Mouse (Mus musculus) hindbrain, embryonic 14.5 days (tissue): ENCODE data around the gene Pcid2. TPM values are rescaled to one million over a fixed set of nuclear protein-coding genes. Genes with fewer than 3 reads are reported as not detected.

Source experiments
- ATAC-seq: fragments of 200-750 bp; cut with Nextera tagmentation; 2 replicates; pipeline ENCODE4 v1.8.0; 2017; ENCODE audit warnings: moderate number of reproducible peaks, mild to moderate bottlenecking, moderate TSS enrichment, moderate library complexity; ENCODE audit not compliant: low FRiP score
- DNase-seq: peaks from one replicate; pipeline ENCODE4 v3.0.0-alpha.2; 2015; ENCODE audit warnings: low spot score
- H3K27ac ChIP-seq: fragments of 300-500 bp; sonication (generic); 2 replicates; pipeline ENCODE4 v1.5.1; 2014; ENCODE audit warnings: mild to moderate bottlenecking, moderate library complexity
- H3K27me3 ChIP-seq: fragments of 300-500 bp; sonication (generic); 2 replicates; pipeline ENCODE4 v1.6.1; 2014; ENCODE audit warnings: mild to moderate bottlenecking, low read length, mixed read lengths; ENCODE audit not compliant: control insufficient read depth, insufficient read depth
- H3K36me3 ChIP-seq: fragments of 300-500 bp; sonication (generic); replicated peaks from 2 replicates; pipeline ENCODE4 v1.6.1; 2014; ENCODE audit not compliant: control insufficient read depth, insufficient read depth
- H3K4me1 ChIP-seq: fragments of 300-500 bp; sonication (generic); replicated peaks from 2 replicates; pipeline ENCODE4 v1.6.1; 2014; ENCODE audit warnings: antibody characterized with exemption, low read length, mixed read lengths; ENCODE audit not compliant: control insufficient read depth, insufficient read depth
- H3K4me2 ChIP-seq: fragments of 300-500 bp; sonication (generic); replicated peaks from 2 replicates; pipeline ENCODE4 v1.6.1; 2014; ENCODE audit warnings: mild to moderate bottlenecking, moderate library complexity
- H3K4me3 ChIP-seq: fragments of 300-500 bp; sonication (generic); replicated peaks from 2 replicates; pipeline ENCODE4 v1.5.1; 2014; ENCODE audit warnings: mild to moderate bottlenecking, low read length
- H3K9ac ChIP-seq: fragments of 300-500 bp; sonication (generic); 2 replicates; pipeline ENCODE4 v1.6.1; 2014
- H3K9me3 ChIP-seq: fragments of 300-500 bp; sonication (generic); 2 replicates; pipeline ENCODE4 v1.6.1; 2016; ENCODE audit warnings: low read length; ENCODE audit not compliant: control insufficient read depth
- WGBS: fragments of 180-500 bp; shearing (Covaris S2); extraction: QIAGEN DNeasy Blood & Tissue Kit; methylation state at CpG from one replicate; pipeline ENCODE4 v1.1.7; 2014; 5-methylcytosine and 5-hydroxymethylcytosine counted together
- polyA plus RNA-seq: library from polyadenylated mRNA; unstranded; fragments of >200 nt; fragmentation: Nextera tagmentation; extraction: Ambion mirVana; gene quantifications from 2 replicates; pipeline ENCODE4 v1.2.1, GENCODE M21; 2014

The Pcid2 gene
- polyA plus RNA-seq, 1 experiment from 2014 or later = 32.9 TPM

DNA sequence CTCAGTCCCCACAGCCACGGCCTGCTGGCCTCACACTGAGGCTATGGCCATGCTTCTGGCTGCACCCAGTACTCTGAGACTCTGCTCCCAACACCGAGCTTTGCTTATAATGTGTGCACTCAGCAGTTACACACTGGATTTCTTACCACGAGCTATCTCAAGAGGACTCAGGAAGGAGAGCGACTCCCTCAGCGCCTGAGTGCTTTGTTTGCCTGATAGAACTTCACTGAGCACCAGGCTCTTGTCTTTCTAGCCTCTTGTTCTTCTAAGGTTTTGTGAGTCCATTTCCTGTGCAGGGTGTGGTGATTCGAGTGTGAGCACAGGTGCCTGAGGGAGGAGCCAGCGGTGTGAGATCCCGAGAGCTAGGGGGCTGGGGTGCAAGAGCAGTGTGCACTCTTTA, 19.6 kb upstream of the Pcid2 start:
- ATAC-seq (no peak), DNase-seq (no peak)
- Histone ChIP-seq H3K27me3 (no peaks in the 10 kb centered on the region), H3K9me3 (no peaks in the 10 kb centered on the region), H3K4me1 (no peaks in the 10 kb centered on the region), H3K9ac (no peak overlapping the region), H3K27ac (no peak overlapping the region), H3K36me3 (peaks cover 88% of the 10 kb centered on the region), H3K4me2 (no peak overlapping the region), H3K4me3 (no peak overlapping the region)
- WGBS = 94% methylated on average over 8 of the region's 8 CpGs

DNA sequence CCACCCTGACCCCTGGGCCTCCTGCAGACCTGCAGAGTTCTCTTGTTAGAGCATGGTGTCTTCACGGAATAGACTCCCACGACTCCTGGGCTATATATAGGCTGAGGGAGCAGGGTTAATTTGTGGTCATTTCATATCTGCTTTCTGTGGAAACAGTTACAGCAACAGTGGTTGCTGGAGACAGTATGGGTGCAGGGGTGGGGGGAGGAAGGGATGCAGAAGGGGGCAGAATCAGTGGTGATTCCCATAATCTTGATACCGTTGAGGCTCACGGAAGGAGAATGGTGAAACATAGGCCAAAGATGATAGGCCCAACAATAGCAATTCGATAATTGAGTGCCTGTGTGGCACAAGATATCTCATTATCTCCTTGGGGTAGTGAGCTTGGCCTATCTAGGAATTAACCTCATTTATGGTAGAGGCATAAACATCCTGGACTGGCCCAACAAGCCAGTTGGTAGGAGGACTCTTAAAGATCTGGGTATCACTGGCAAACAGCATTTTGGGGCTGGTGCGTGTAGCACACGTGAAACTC, 17.7 kb upstream of the Pcid2 start:
- no peak overlapping the region for H3K9ac ChIP-seq
- no peak for DNase-seq
- no peaks in the 10 kb centered on the region for H3K9me3 ChIP-seq
- H3K4me2 ChIP-seq = no peak overlapping the region
- WGBS = 97% methylated on average over 7 of the region's 7 CpGs
- H3K27ac ChIP-seq = no peak overlapping the region
- no peak for ATAC-seq
- H3K4me3 ChIP-seq = no peak overlapping the region
- H3K27me3 ChIP-seq = no peaks in the 10 kb centered on the region
- no peaks in the 10 kb centered on the region for H3K4me1 ChIP-seq
- H3K36me3 ChIP-seq = peaks cover 80% of the 10 kb centered on the region

DNA sequence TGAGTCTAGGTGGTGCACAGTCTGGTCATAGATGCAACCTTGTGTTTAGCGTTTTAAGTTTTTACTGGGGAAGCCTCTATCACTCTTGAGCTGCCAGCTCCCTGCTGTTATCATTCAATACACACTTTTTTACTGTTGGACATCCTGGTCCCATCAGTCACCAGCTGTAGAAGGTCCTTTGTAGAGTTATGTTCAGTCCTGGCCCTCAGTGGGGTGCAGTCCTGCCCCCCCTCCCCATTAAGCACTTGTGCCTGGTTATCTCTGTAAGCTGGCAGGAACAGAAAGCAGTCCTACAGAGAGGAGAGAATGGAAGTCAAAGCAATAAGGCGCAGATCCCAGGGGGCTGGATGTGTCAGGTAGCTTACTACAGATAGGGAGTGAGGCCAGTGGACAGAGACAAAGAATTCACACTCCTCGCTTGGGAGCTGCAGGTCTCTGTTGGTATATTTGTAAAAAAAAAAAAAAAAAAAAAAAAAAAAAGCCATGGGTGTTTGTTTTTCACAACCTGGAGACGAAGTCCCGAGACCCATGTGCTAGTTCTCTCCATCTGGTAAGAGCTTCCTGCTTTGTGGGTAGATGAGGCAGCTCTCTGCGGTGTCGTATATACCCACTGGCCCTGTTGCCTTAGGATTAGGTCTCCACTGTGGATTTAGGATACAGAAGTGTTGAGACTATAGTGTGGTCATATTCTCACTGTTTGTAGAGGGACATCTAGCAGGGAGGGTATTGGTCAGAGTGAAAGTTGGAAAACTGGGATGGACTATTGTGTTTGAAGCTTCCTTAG, 15.8 kb upstream of the Pcid2 start:
- H3K36me3 ChIP-seq = peaks cover 68% of the 10 kb centered on the region
- no peak for ATAC-seq
- no peaks in the 10 kb centered on the region for H3K27me3 ChIP-seq
- no peak overlapping the region for H3K9ac ChIP-seq
- no peak overlapping the region for H3K27ac ChIP-seq
- no peak overlapping the region for H3K4me2 ChIP-seq
- no peak overlapping the region for H3K4me3 ChIP-seq
- DNase-seq = no peak
- no peaks in the 10 kb centered on the region for H3K4me1 ChIP-seq
- no peaks in the 10 kb centered on the region for H3K9me3 ChIP-seq
- WGBS = 81% methylated on average over 7 of the region's 7 CpGs

DNA sequence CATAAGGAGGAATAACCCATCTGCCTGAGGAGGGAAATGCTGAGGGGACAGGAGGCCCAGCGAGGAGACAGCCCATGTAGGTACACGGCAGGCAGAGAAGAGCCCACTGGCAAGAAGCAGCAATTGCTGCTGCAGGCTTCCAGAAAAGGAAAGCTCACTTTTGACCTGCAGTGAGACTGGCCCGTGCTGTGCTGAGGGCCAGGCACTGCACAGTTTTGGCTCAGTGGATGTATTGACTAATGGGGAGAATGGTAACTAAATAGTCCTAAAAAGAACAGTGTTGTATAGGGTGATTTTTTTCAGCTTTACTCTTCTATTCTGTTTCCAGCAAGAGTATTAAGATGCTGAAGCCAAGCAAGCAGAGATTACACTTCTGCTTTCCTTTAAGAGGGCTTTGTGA, 13.3 kb upstream of the Pcid2 start:
- Histone ChIP-seq H3K4me1 (no peaks in the 10 kb centered on the region), H3K36me3 (peaks cover 52% of the 10 kb centered on the region), H3K9me3 (no peaks in the 10 kb centered on the region), H3K9ac (no peak overlapping the region), H3K4me2 (no peak overlapping the region), H3K4me3 (no peak overlapping the region), H3K27me3 (no peaks in the 10 kb centered on the region), H3K27ac (no peak overlapping the region)
- 92% methylated on average over 3 of the region's 3 CpGs for WGBS
- ATAC-seq = no peak
- no peak for DNase-seq

DNA sequence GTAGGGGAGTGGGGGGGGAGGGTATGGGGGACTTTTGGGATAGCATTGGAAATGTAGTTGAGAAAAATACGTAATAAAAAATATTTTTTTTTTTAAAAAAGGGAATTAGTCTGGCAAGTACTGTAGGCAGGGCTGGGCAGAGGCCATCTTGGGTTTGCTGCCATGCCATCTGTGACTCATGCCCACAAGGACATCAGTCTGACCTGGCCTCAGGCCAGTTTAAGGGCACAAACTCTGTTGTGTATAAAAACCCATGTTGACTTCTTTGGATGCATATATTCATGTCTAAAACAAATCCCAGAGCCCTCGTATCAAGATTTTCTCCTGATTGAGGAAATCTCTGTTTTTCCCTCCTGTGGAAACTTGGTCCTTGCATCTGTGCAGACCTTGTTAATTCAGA, 11.8 kb upstream of the Pcid2 start:
- ATAC-seq (no peak), DNase-seq (no peak)
- no peaks in the 10 kb centered on the region for H3K4me1 ChIP-seq
- no peak overlapping the region for H3K4me2 ChIP-seq
- H3K36me3 ChIP-seq = peaks cover 42% of the 10 kb centered on the region
- WGBS = 97% methylated on average over 2 of the region's 2 CpGs
- no peak overlapping the region for H3K9ac ChIP-seq
- H3K27me3 ChIP-seq = no peaks in the 10 kb centered on the region
- H3K4me3 ChIP-seq = no peak overlapping the region
- H3K27ac ChIP-seq = no peak overlapping the region
- no peaks in the 10 kb centered on the region for H3K9me3 ChIP-seq

DNA sequence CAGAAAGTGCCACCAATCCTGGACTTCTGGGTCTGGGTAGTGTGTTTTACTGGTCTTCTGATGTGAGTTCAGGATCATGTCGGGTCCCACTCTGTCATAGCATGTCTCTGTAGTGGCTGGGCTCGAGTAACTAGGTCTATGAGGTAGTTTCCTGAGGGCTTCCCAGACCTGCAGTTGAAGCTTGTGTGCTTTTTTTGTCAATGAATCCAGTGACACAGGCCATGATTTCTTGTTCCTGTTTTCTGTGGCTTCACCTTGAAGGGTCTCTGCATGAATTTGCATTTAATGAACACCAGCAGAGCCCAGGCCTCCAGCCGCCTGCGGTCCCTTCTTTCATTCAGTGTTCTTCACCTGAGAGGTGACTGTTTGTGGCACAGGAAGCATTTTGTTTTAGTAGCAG, 8.0 kb upstream of the Pcid2 start:
- 0 out of 2 replicates have a peak, but pooled peaks cover 16% of the 10 kb centered on the region for H3K36me3 ChIP-seq
- WGBS = 89% methylated on average over 4 of the region's 4 CpGs
- H3K9ac ChIP-seq = no peak overlapping the region

DNA sequence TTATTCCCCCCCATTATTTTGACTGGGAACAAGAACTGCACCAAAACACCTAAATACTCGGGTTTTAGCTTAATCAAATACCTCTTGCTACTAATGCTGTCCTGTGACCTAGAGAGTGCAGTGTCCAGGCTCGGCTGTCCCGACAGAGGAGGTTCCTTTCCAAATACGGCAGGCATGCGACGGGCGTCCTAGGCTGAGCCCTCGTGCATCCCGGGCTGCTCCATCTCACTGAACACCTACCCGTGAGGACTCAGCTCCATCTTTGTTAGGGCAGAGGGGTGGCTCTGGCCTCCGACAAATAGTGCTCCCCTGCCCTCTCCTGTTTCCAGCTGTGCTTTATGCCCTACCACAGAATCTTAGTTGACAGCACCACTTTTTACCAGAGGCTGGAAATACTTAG, 6.7 kb upstream of the Pcid2 start:
- no peak overlapping the region for H3K27ac ChIP-seq
- no peak for DNase-seq
- peaks cover 12% of the 10 kb centered on the region; the same call in 1 of the 2 replicates for H3K4me1 ChIP-seq
- no peak overlapping the region for H3K4me2 ChIP-seq
- no peak overlapping the region for H3K9ac ChIP-seq
- WGBS = 92% methylated on average over 11 of the region's 11 CpGs
- no peaks in the 10 kb centered on the region for H3K27me3 ChIP-seq
- H3K9me3 ChIP-seq = no peaks in the 10 kb centered on the region
- ATAC-seq = no peak
- H3K36me3 ChIP-seq = peaks cover 19% of the 10 kb centered on the region; the same call in 1 of the 2 replicates
- no peak overlapping the region for H3K4me3 ChIP-seq

More for the DNA sequence above, 8.0 kb upstream of the Pcid2 start:
- 0 out of 2 replicates have a peak, but pooled peaks cover 2% of the 10 kb centered on the region for H3K4me1 ChIP-seq
- DNase-seq (no peak), ATAC-seq (no peak)
- H3K27me3 ChIP-seq = no peaks in the 10 kb centered on the region
- H3K4me3 ChIP-seq = no peak overlapping the region
- no peak overlapping the region for H3K27ac ChIP-seq
- no peaks in the 10 kb centered on the region for H3K9me3 ChIP-seq
- no peak overlapping the region for H3K4me2 ChIP-seq

DNA sequence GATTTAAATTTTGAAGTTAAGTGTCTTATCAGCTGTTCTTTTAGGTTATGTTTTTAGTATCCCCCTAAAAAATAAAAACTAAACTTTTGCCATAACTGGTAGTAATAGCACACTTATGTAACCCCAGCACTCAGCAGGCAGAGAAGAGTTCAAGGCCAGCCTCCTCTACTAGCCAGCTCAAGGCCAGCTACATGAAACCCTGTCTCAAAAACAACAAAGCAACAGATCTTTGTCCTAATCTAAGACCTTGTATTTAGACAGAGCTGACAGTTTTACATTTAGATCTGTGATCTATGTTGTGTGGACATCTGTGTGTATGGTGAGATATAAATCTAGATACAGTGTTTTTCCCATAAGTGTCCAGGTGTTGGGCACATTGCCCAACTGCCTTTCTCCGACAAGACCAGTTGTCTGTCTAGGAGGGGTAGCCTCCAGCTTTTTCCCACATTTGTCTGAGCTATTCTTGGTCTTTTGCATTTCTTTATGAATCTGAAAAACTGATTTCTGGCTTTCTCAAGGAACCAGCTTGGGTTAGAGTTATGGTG, 4.2 kb upstream of the Pcid2 start:
- H3K36me3 ChIP-seq = peaks cover 10% of the 10 kb centered on the region; the same call in 1 of the 2 replicates
- peaks cover 20% of the 10 kb centered on the region for H3K4me1 ChIP-seq
- ATAC-seq = no peak
- no peak overlapping the region for H3K27ac ChIP-seq
- no peaks in the 10 kb centered on the region for H3K27me3 ChIP-seq
- 67% methylated on average over 1 of the region's 1 CpGs for WGBS
- H3K9ac ChIP-seq = no peak overlapping the region
- H3K4me2 ChIP-seq = no peak overlapping the region
- no peak overlapping the region for H3K4me3 ChIP-seq
- no peaks in the 10 kb centered on the region for H3K9me3 ChIP-seq
- DNase-seq = no peak

DNA sequence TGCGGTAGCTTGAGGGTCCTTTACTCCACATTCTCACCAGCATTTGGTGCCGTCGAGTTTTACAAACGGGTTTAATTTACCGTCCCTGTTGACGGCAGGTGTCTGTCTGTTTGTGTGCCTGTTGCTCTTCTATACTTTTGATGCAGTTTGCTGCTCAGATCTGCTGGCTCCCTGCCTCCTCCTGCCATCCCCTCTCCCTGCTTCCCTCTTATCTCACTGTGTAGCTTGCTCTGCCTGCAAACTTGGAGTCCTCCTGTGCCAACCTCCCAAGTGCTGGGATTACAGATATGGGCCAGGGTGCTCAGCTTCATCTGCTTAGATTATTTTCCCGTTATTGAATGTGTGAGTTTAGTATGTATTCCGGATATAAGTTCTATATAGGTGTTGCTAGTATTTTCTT, 3.7 kb upstream of the Pcid2 start:
- Histone ChIP-seq H3K9ac (no peak overlapping the region), H3K4me2 (no peak overlapping the region), H3K36me3 (peaks cover 10% of the 10 kb centered on the region; the same call in 1 of the 2 replicates), H3K27ac (no peak overlapping the region), H3K27me3 (no peaks in the 10 kb centered on the region), H3K4me1 (peaks cover 23% of the 10 kb centered on the region), H3K4me3 (no peak overlapping the region), H3K9me3 (no peaks in the 10 kb centered on the region)
- no peak for ATAC-seq
- 91% methylated on average over 8 of the region's 8 CpGs for WGBS
- no peak for DNase-seq
